ENCODE assay signal across 12 mouse cellular contexts in the genomic region with DNA sequence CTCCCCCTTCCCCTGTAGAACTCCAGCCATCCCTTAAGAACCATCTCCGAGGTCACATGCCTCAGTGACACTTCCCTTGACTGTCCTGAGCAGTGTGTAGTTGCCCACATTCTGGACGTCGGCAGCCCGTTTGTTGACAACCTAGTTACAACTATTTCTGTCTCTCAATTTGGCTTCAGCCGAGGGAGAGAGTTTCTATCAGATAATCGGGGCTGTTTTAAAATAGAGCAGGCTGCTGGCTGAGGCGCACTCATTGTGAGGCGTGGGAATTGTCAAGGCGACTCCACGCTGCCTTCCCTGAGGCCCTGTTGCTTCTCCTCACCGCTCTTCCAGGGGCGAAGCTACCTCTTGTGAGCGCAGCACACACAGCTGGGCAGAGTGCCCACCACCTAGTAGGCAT.
DNase-seq lines count a peak whose midpoint lies in the region; ATAC-seq and TF ChIP-seq lines count a peak whose summit lies in the region.
"Had no signal": no experiment of that assay in that cellular context is flagged by ENCODE, and none has a peak within 500 bp of the region (broad histone marks: within the 10 kb centered on the region; RNA-seq: fewer than 3 reads in every experiment).

No protein-coding gene starts in this region.

- H3K36me3 ChIP-seq in heart, embryonic 12.5 days: peaks cover 7% of the 10 kb centered on the region; the same call in 1 of the 2 replicates
- no peaks in the 10 kb centered on the region for H3K36me3 ChIP-seq in midbrain, postnatal 0 days (ENCODE audit: insufficient read depth, low read length)
- H3K36me3 ChIP-seq: forebrain, embryonic 15.5 days; neural tube, embryonic 12.5 days had no signal

- peak; percentile 59; the same call in 1 of the 2 replicates for ATAC-seq in heart, embryonic 12.5 days (ENCODE audit: insufficient number of reproducible peaks, low FRiP score)
- ATAC-seq in midbrain, postnatal 0 days (ENCODE audit: low FRiP score): no peak
- no peak for ATAC-seq in erythroid progenitor cell, adult 5-6 weeks (replicated peaks; ENCODE audit: low FRiP score, poor library complexity, severe bottlenecking)
- ATAC-seq: forebrain, embryonic 15.5 days had no signal

- H3K4me1 ChIP-seq in heart, embryonic 12.5 days (replicated peaks): peaks cover 22% of the 10 kb centered on the region
- no peaks in the 10 kb centered on the region; the same call in 1 of the 2 replicates for H3K4me1 ChIP-seq in midbrain, postnatal 0 days (ENCODE audit: insufficient read depth, low read length)
- H3K4me1 ChIP-seq: forebrain, embryonic 15.5 days; neural tube, embryonic 12.5 days had no signal

- no peak for TF ChIP-seq CTCF in gastrocnemius, adult 2 months (IDR thresholded peaks at IDR 0.05)
- TF ChIP-seq CTCF in midbrain, postnatal 0 days (IDR thresholded peaks at IDR 0.05): no peak

- 26% methylated on average over 13 of the region's 13 CpGs for WGBS in heart, embryonic 12.5 days
- 60% methylated on average over 13 of the region's 13 CpGs for WGBS in midbrain, postnatal 0 days

- peak overlapping the region; percentile 25 for H3K4me2 ChIP-seq in heart, embryonic 12.5 days
- H3K4me2 ChIP-seq in midbrain, postnatal 0 days (ENCODE audit: low read depth, low read length, poor library complexity, severe bottlenecking): no peak overlapping the region
- H3K4me2 ChIP-seq: forebrain, embryonic 15.5 days; limb, embryonic 12.5 days; neural tube, embryonic 12.5 days had no signal

- H3K27ac ChIP-seq in gastrocnemius, adult 2 months: peak overlapping the region; percentile 50
- peak overlapping the region; percentile 80 for H3K27ac ChIP-seq in heart, embryonic 12.5 days (ENCODE audit: poor library complexity, severe bottlenecking)
- no peak overlapping the region for H3K27ac ChIP-seq in midbrain, postnatal 0 days (ENCODE audit: low read depth, low read length)
- H3K27ac ChIP-seq: forebrain, embryonic 15.5 days; limb, embryonic 12.5 days; neural tube, embryonic 12.5 days had no signal

- no peaks in the 10 kb centered on the region for H3K27me3 ChIP-seq in heart, embryonic 12.5 days (replicated peaks)
- H3K27me3 ChIP-seq in midbrain, postnatal 0 days (ENCODE audit: insufficient read depth, low read length): no peaks in the 10 kb centered on the region
- H3K27me3 ChIP-seq: forebrain, embryonic 15.5 days; limb, embryonic 12.5 days; neural tube, embryonic 12.5 days had no signal

- H3K4me3 ChIP-seq in gastrocnemius, adult 2 months: 0 out of 2 replicates have a peak overlapping the region, but pooled peaks have one; percentile 3
- H3K4me3 ChIP-seq in heart, embryonic 12.5 days: no peak overlapping the region
- no peak overlapping the region for H3K4me3 ChIP-seq in midbrain, postnatal 0 days (ENCODE audit: low read depth, low read length)
- H3K4me3 ChIP-seq: forebrain, embryonic 15.5 days; limb, embryonic 12.5 days; neural tube, embryonic 12.5 days had no signal

- H3K9ac ChIP-seq in heart, embryonic 12.5 days: peak overlapping the region; percentile 16; the same call in 1 of the 2 replicates
- H3K9ac ChIP-seq in midbrain, postnatal 0 days (replicated peaks; ENCODE audit: low read length, poor library complexity, severe bottlenecking): no peak overlapping the region
- H3K9ac ChIP-seq: forebrain, embryonic 15.5 days; limb, embryonic 12.5 days; neural tube, embryonic 12.5 days had no signal

- H3K9me3 ChIP-seq in heart, embryonic 12.5 days (replicated peaks): no peaks in the 10 kb centered on the region; the same call in 1 of the 2 replicates
- no peaks in the 10 kb centered on the region for H3K9me3 ChIP-seq in midbrain, postnatal 0 days (ENCODE audit: low read length)
- H3K9me3 ChIP-seq: forebrain, embryonic 15.5 days; limb, embryonic 12.5 days; neural tube, embryonic 12.5 days had no signal

- intact Hi-C loops in gastrocnemius, adult 2 months (cut with DNase I): no loop called here
- intact Hi-C loops in left cerebral cortex, postnatal 14 days (cut with DNase I): no loop called here

- no peak for DNase-seq in gastrocnemius, adult 2 months
- DNase-seq in gastrocnemius, postnatal 25 days: no peak
- peak; percentile 68 for DNase-seq in brain, adult 2 months (ENCODE audit: low read depth, low spot score)
- peak; percentile 62 to 75 for DNase-seq in left cerebral cortex, postnatal 14 days (ENCODE audit: low spot score in 2 of 2)
- no peak for DNase-seq in natural killer cell, adult 2 months (ENCODE audit: low spot score in 2 of 2)
- no peak for DNase-seq in midbrain, postnatal 0 days (ENCODE audit: low spot score)
- DNase-seq: cerebellum, postnatal 36 days had no signal

Comparison
In these comparisons a context has a peak if more than half of its experiments do, and no peak if none do; other contexts are left out.
1. DNase-seq: peak in brain, adult 2 months (single experiment) and left cerebral cortex, postnatal 14 days (2 of 2); none in gastrocnemius, adult 2 months (single experiment), gastrocnemius, postnatal 25 days (single experiment), natural killer cell, adult 2 months (0 of 2) and midbrain, postnatal 0 days (single experiment).